Mouse (Mus musculus): ENCODE measurements at regions not wholly inside any gene's neighbourhood (a gene's known extent, or its start where the extent isn't known, plus 50 kb on each side); places are given as distances from the start of the nearest gene placed in this dataset.

DNA sequence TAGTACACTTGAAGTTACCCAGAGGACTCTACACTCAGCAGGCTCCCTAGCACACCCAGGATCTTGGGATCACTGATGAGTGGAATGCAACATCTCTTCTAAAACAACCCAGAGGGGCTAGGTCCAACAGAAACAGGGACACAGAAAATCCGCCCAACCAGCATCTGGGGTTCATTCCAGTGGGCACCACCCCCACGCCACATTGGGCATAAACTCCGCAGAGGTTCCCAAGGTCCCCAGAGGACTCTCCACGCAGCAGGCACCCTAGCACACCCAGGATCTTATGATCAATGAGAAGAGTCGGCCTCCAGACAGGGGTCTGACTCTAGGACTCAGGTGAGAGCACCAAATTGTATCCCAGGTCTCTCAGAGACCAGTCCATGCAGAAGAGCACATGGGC lies 1236.9 kb upstream of the B3galt2 start:
- no peak for DNase-seq (ENCODE audit: low spot score in 2 of 2)
- intact Hi-C loops (cut with DNase I), result no loop called here

DNA sequence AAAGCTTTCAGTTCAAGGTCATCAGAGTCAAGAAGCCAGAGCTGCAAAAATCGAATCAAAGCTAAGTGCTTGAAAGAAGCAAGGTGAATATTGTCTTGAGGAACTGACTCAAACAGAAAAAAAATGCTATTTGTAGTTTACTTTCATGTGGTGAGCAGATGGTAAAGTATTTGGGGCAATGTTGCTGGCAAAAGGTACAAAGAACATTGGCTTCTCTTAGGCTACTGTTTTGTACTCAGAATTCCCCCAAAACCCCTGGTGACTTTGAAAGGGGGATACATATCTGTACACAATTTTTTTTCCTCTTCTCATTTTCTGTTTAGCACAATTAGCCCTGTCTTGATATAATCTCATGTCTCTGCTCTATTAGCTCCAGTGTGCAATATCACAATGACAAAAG lies 1217.8 kb upstream of the B3galt2 start:
- no peak for DNase-seq (ENCODE audit: low spot score in 2 of 2)
- intact Hi-C loops (cut with DNase I), result no loop called here

DNA sequence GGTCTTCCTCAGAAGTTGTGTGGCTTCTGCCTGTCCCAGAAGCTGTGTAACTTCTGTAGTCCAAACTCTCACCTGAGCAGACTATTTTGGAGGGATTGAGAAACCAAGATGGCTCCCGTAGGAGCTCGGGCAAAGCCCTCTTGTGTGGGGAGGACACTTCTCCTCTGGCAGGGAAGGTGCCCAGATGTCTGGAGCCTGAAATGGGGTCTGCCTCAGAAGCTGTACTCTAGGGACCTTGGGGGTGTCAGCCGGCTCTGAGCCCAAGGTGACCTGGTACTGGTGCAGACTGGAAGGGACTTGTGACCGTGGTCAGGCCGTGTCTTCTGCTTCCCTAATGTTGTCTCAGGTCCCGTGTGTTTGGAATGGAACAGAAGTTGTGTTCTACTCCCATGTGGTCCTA lies 1207.2 kb upstream of the B3galt2 start:
- no peak for DNase-seq (ENCODE audit: low spot score in 2 of 2)
- intact Hi-C loops (cut with DNase I), result no loop called here

DNA sequence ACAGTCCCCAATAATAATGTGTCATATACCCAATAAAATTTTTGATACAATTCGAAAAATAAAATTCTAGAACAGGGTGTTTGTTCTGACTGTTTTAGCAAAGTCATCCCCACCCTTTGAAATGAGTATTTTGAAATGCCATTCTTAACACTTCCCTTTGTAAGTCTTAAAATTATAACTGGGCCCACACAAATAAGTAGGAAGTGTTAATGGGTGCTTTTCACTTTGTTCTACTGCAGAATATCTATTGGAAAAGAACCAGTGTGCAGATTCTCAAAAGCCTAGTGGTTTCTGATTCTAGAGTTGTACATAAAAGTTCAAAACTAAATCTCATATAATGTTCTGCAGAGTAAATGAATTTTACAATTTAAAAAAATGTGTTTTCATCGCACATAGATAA lies 1198.9 kb upstream of the B3galt2 start:
- DNase-seq (ENCODE audit: low spot score in 2 of 2), result no peak
- intact Hi-C loops (cut with DNase I), result loop anchor here (10.0 kb wide), 1 partner anchor 1203 kb away; the partner anchor contains the start of gene B3galt2

DNA sequence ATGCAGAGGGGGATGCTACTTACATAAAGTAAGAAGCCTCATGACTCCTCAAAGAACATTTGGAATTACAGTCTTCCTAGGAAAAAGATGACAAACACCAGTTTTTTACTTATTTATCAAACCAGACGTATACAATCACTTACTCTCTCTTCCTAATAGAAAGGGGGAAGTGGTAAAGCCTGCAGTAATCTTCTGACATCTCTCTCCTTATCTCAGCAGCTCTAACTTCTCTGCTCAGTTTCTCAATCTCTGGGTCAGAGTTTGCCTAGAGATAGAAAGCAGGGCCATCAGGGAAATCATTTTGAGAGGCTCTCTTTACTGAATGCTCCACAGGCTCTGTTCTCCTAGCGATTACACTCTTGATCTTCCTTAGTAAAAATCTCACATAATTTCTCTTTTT lies 1172.2 kb upstream of the B3galt2 start:
- no peak for DNase-seq (ENCODE audit: low spot score in 2 of 2)
- intact Hi-C loops (cut with DNase I), result no loop called here

DNA sequence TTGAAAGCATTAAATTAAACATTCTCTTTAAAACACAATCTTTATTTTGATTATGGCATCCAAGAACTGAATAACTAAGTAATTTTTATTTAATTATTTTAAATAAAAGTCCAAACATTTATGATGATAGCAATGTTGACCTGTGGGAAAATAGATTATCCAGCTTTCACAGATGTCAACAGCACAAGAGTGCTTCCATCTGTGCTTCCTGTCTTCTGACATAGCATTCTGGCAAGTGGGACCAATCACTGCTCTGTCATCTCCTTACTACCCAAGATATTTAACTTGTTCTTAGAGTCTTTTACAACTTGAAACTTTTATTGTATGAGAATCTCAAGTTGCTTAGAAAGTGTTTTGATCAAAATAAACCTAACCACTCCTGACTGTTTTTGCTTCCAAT lies 1170.3 kb upstream of the B3galt2 start:
- intact Hi-C loops (cut with DNase I), result no loop called here
- no peak for DNase-seq (ENCODE audit: low spot score in 2 of 2)
